Mouse (Mus musculus): Measurements from ENCODE around the gene Pcgf1.

Gene Pcgf1

DNA sequence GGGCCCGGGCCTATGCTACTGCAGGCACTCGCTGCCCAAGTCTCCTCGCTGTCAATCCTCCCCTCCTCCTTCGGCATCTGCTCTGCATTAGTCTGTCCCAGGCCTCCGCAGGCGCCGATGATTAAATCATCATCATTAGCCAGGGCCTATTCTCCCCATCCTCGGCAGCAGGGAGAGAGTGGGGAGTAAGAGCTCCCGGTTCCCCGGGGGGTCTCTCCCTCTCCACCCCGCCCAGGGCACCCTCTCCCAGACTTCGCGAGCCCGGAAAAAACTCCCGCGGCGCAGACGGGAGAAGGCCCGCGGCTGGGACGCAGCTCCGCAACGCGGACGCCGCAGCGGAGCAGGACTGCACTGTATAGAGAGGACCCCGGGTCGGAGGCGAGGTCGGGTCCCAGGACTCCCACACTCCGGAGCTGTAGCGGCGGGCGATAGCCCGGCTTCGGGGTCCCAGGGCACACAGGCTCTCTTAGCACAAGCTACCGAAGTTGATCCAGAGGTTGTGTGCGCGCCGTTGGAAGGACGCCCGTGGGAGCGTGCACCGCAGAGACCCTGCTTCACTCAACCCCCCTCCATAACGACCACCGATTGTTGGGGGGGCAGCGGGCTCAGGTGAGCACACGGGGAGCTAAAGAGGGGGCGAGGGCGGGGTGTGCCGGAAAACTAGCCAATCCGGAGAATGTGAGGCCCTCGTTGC lies at the start of gene Pcgf1:
Gene Pcgf1, plus strand, starts transcription at position 240 of the 694 bp plus-strand sequence.
- DNase-seq, result peak in 1 of 2 experiments; percentile 39

- no peak for DNase-seq
These were observed 47.9 kb upstream of the Pcgf1 start for GRCm38 (mm10) chr6:83029777-83030176.

GRCm38 (mm10) chr6:83031111-83031510 lies 46.6 kb upstream of the Pcgf1 start:
- no peak for DNase-seq

GRCm38 (mm10) chr6:83031921-83032590 lies 45.6 kb upstream of the Pcgf1 start:
- DNase-seq, result no peak

- peak in 1 of 2 experiments; percentile 18 for DNase-seq
These were observed 44.9 kb upstream of the Pcgf1 start for GRCm38 (mm10) chr6:83032769-83033191.

DNA sequence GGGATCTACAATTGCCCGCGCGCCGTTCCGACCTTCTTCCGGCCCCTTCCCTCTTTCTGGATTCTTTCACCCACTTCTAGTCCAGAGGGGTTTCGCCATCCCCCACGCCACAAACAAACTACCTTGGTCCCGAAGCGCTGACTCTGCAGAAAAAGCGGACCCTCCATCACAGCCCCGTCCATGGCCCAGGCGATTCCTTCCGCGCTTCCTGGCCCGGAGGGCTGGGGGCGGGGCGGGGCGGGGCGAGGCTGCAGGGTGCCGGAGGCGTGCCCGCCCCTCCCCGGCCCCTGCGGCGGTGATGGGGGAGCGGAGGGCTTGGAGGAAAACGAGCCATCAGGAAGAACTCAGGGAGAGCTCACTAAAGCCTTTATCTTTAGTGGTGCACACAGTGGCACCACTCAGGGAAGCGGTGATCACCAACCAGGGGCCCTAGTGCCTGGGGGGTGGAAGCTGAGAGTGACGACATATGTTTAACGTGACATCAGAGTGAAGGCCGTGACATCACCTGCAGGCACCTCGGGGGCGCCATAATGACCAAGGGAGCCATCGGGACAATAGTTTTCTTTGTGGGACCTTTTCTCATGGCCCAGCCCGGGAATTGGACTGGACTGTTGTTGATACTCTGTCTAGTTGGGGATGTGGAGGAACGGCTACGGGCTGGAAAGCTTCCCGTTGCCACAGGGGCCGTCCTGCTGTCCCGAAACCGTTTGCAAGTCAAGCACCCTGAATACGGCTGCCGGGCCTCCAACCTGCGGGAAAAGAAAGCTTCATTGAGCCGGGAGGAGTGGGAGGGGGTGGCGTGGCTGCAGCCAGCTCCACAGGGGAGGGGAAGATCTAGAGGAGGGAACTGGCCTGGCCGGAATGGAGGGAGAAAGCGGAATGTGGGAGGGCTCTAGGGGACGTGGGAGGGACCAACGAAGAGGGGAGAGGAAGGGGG lies 44.2 kb upstream of the Pcgf1 start, which contains the start of the genes Dok1 and Loxl3:
Gene Dok1, minus strand, starts transcription at position 223 of the 937 bp plus-strand sequence.
Gene Loxl3, plus strand, starts transcription at position 925 of the 937 bp plus-strand sequence.
- peak; percentile 48 to 51 for DNase-seq

DNA sequence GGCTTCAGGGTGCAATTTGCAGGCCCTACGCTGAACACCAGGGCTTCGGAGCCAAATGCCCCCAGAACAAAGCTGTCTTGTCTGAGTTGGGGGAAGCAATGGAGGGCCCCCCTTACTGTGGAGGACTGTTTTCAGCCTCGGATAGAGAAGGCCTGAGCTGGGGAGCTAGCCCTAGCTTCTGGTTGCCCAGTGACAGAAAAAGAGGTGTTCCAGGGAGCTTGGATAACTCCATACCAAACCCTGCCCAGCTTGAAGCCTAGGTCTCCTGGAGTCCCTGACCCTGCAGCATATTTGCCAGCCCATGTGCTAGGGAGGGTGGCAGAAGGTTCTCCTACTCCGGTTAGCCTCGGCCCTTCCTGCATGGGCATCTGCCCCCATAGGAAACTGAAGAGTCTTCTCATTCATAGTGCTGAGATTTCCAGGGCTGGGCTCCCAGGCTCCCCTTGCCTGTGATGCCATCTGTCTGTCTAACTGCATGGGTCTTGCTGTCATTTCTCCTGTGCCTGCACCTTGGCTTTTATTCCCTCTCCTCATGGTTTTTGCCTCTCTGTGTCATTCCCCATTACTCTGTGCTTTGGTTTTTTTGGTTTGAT lies 43.1 kb upstream of the Pcgf1 start:
- no peak for DNase-seq

- no peak for DNase-seq
These were observed 40.5 kb upstream of the Pcgf1 start for GRCm38 (mm10) chr6:83037188-83037587.

GRCm38 (mm10) chr6:83038496-83039012 lies 39.1 kb upstream of the Pcgf1 start:
- DNase-seq, result peak; percentile 93 to 97

GRCm38 (mm10) chr6:83040601-83041000 lies 37.1 kb upstream of the Pcgf1 start:
- no peak for DNase-seq

DNA sequence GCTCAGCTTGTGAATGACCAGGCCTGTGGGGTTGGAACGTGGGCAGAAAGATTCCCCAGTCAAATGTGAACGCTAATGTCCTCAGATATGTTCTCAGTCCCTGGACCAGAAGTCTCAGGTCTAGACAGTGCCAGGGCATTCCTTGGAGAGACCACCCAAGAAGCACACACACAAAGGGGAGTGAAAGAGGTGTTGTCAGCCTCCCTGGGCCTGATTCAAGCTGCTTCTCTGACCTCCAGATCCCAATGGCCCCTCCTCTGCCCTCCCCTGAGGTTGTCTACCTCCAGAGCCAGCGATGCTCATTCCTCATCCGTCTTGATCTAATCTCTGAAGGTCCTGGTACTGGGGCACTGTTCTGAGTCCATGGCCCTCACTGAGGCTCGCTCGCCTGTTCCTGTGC lies 34.1 kb upstream of the Pcgf1 start:
- DNase-seq, result no peak

DNA sequence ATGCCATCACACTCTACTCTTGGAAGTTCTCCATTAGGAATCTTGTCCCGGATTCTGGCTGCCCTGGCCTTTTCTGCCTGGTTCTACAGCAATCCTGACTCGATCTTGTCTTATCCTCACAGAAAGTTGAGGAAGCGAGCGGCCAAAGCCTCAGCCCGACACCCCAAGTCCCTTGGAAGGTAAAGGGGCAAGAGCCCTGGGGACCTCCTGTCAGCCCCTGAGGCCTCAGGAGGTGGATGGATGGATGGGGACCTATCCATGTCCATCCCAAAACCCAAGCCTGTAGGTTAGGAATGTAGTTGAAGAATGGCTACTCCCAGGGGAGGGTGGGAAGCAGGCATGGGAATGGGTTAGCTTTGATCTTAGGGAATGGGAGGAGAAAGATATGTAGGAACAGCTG lies 33.7 kb upstream of the Pcgf1 start:
- DNase-seq, result no peak

DNA sequence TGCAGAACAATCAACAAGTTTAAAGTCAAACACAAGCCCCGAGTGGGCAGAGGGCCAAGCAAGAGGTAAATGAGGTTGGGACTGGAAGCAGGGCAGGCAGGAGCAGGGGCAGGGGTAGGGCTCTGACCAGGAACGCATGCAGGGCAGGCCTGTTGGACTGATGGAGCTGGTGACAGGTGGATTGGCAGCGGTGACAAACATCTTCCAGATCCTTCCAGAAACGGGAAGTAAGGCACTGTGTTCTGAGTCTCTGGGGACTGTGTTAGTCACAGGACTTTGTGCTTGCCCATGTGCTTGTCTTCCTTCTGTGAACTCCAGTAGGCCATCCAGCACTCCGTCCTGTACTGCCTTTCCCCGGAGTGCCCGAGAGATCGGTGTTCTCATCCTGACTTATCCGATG lies 32.9 kb upstream of the Pcgf1 start:
- DNase-seq, result no peak

GRCm38 (mm10) chr6:83049367-83049766 lies 28.3 kb upstream of the Pcgf1 start:
- DNase-seq, result no peak

GRCm38 (mm10) chr6:83053136-83053960 lies 24.3 kb upstream of the Pcgf1 start:
- no peak for DNase-seq

DNA sequence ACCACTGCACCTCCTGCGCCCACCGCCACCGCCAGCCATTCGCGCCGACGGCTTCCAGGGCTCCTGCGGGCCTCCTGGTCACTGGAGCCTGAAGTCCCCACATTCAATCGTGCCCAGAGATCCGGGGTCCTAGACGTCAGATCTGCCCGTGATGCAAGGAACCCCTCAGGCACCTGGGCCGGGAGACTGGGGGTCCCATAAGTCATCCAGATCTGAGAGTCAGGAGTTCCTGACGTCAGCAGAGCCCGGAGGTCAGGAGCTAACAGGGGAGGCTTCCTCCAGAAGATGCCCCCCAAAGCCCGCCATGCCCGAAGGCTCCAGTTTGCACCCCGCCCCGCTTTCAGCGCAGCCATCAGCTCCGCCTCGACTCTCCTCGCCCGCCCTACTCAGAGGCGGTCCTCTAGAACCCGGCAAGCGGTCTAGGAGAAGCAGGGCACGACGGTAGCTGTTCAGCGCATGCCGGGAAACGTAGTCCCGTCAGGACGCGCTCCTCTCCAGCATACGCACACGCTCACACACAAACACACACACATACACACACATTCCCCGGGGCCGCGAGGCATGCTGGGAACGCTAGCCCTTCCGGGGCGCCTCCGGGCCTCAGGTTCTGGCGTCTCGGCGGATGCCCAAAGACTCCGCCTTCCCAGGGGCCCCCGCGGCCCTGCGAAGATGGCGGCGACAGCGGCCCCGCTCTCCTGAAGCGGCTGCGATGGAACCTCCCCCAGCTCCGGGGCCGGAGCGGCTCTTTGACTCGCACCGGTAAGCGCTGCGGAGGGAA lies 23.4 kb upstream of the Pcgf1 start, which contains the start of gene Aup1:
Gene Aup1, plus strand, starts transcription at position 448 of the 778 bp plus-strand sequence.
- peak; percentile 97 to 98 for DNase-seq

GRCm38 (mm10) chr6:83054871-83055431 lies 22.7 kb upstream of the Pcgf1 start, which contains the start of gene Htra2:
Gene Htra2, minus strand, starts transcription at chr6:83055273.
- DNase-seq, result no peak

GRCm38 (mm10) chr6:83057790-83058189 lies 19.9 kb upstream of the Pcgf1 start, which contains the start of gene Dqx1:
Gene Dqx1, plus strand, starts transcription at chr6:83057844.
- DNase-seq, result peak; percentile 85 to 87

DNA sequence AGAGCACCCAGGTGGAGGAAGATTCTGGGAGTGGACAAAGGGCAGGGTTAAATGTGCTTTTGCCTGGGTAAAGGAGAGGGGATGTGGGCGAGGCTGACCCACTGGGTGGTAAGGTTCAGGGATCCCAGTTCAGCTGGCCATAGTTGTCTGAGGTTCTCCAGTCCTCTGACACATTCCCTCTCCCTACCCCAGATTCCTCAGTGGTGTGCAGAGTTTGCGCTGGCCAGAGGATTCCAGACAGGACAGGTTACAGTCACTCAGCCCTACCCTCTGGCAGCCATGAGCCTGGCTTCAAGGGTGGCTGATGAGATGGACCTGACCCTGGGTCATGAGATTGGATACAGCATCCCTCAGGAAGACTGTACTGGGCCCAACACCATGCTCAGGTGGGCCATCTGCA lies 18.9 kb upstream of the Pcgf1 start:
- DNase-seq, result no peak

DNA sequence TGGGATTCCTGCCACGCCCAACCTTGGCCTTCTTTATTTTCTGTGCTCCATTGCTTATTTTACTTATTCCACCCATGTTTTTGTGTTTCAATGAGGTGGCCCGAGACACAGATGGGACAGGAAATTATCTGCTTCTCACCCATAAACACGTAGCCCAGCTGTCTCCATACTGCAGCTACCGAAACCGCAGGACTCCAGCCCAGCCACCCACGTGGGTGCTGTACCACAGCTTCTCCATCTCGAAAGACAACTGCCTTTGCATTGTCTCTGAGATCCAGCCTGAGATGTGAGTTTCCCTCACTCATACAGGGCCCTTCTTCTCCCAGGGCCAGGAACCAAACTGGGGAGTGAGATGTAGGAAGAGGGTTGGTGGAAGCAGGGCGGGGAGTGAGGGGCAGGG lies 11.7 kb upstream of the Pcgf1 start:
- no peak for DNase-seq

Data from kidney, adult 8-10 months (tissue).